Mouse (Mus musculus): ENCODE data around the gene Mapk13.

GRCm38 (mm10) chr17:28809175-28809831, 40.2 kb downstream of the Mapk13 start:
- TF ChIP-seq CTCF (IDR thresholded peaks at IDR 0.05; ENCODE audit: borderline replicate concordance, extremely low read depth, insufficient read depth, insufficient read length), result no peak
- TF ChIP-seq POLR2A (IDR thresholded peaks at IDR 0.05; ENCODE audit: borderline replicate concordance, extremely low read depth, insufficient read depth, insufficient read length, poor library complexity, severe bottlenecking), result no peak

Measured in brain, embryonic 14.5 days (tissue).